Mouse (Mus musculus) thymus, postnatal 0 days (tissue): ENCODE results near the gene Zfp512b. TPM values are rescaled to one million over a fixed set of nuclear protein-coding genes. Genes with fewer than 3 reads are reported as not detected.

Experiments
- DNase-seq: peaks from one replicate; pipeline ENCODE4 v3.0.0-alpha.2; 2015; ENCODE audit warnings: low spot score
- polyA plus RNA-seq: library from polyadenylated mRNA; unstranded; fragments of >200 nt; fragmentation: Nextera tagmentation; extraction: Ambion mirVana; gene quantifications from 2 replicates; pipeline ENCODE4 v1.2.1, GENCODE M21; 2015

Zfp512b gene
- polyA plus RNA-seq, 1 experiment from 2014 or later, result 35.0 TPM

DNA sequence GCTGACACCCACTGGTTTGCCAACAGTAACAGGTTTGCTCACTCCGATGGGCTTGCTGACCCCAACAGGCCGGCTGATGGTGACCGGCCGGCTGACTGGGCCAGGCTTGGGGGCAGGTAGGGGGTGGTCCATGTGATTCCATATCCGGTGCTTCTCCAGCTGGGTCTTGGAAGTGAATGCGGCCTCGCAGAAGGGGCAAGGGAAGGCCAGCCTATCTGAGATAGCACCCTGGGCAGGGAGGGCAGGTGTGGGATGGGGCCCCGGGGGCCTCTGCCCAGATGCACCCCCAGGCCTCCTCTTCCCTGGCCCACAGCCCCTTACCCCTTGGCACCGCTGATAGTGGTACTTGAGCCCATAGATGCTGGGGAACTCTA, 2.9 kb downstream of the Zfp512b start:
- DNase-seq, result no peak

DNA sequence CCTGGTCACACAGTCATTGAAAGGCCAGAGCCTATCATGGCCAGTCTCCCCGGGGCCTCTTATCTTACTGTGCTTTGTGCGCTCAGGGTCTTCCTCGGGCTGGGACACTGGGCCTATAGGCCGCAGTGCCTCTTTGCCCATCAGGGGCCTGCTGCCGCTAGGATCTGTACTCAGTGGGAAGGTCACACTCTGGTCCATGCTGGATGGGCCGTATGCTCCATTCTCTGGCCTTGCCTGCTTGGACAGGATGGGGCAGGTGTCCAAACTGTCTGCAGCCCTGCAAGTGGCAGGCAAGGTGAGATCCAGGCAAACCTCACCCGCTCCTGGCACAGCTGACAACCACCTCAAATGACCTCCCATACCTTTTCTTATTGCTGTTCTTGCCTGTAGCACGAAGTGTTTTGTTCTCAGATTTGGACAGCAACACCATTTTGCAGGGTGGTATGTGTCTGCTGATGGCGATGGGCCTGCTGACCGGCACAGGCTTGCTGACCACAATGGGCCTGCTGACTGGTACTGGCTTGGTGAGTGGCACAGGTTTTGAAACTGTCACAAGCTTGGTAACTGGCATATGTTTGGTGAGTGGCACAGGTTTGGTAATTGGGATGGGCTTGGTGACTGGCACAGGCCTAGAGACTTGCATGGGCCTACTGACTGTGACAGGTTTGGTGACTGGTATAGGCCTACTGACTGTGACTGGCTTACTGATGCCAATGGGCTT, 3.4 kb downstream of the Zfp512b start:
- DNase-seq, result no peak

- no peak for DNase-seq
Observed at GRCm38 (mm10) chr2:181588229-181588780, 4.3 kb downstream of the Zfp512b start.

- DNase-seq, result no peak
Observed at GRCm38 (mm10) chr2:181587796-181588195, 4.8 kb downstream of the Zfp512b start.

- no peak for DNase-seq
Observed at GRCm38 (mm10) chr2:181586124-181586523, 6.5 kb downstream of the Zfp512b start.

- DNase-seq, result no peak
Observed at GRCm38 (mm10) chr2:181585506-181585905, 7.1 kb downstream of the Zfp512b start.

- no peak for DNase-seq
Observed at GRCm38 (mm10) chr2:181584411-181584942, 8.1 kb downstream of the Zfp512b start, which contains the start of gene Uckl1. Gene Uckl1 (minus strand): TSS chr2:181584892.

- no peak for DNase-seq
Observed at GRCm38 (mm10) chr2:181583460-181584257, 8.9 kb downstream of the Zfp512b start.

DNA sequence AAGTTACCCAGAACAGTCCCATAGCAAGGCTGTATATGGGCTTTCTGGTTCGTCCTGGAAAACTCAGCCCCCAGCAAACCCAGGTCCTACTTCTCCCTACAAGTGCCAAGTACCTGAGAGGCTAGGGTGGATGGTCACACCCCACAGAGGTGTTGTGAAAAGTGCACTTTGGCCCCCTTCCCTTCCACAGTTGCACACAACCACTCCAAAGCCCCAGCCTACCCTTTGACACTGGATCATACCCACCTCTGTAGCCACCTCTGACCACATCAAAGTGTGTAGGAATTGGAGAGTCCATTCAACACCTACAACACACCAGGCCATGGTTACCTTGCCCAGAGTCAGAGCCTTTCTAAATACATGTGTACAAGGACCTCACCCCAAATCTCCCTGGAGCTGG, 9.7 kb downstream of the Zfp512b start:
- no peak for DNase-seq

DNA sequence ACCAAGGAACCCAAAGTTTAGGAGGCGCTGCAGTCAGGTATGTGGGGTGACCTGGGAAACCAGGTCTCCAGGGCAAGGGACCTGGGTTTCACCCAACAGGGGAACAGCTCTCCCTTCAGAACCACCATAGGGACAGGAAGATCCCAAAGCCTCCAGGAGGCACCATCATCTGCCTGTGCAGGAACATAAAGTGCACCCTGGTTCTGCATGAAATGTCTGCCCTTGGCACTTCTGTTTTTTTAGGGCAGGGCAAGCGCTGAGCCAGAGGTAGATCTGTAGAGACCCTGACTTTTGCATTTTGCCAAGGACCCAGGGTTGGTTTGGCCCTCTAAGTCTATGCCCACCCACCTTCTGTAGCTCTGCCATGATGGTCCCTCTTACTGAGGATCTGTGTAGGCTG, 10.2 kb downstream of the Zfp512b start:
- no peak for DNase-seq

- peak; percentile 70 for DNase-seq
Observed at GRCm38 (mm10) chr2:181581402-181582120, 11.0 kb downstream of the Zfp512b start.

- DNase-seq, result peak; percentile 92
Observed at GRCm38 (mm10) chr2:181581016-181581401, 11.6 kb downstream of the Zfp512b start.

- no peak for DNase-seq
Observed at GRCm38 (mm10) chr2:181580131-181580772, 12.4 kb downstream of the Zfp512b start.

GRCm38 (mm10) chr2:181579681-181580080, 12.9 kb downstream of the Zfp512b start:
- no peak for DNase-seq

DNA sequence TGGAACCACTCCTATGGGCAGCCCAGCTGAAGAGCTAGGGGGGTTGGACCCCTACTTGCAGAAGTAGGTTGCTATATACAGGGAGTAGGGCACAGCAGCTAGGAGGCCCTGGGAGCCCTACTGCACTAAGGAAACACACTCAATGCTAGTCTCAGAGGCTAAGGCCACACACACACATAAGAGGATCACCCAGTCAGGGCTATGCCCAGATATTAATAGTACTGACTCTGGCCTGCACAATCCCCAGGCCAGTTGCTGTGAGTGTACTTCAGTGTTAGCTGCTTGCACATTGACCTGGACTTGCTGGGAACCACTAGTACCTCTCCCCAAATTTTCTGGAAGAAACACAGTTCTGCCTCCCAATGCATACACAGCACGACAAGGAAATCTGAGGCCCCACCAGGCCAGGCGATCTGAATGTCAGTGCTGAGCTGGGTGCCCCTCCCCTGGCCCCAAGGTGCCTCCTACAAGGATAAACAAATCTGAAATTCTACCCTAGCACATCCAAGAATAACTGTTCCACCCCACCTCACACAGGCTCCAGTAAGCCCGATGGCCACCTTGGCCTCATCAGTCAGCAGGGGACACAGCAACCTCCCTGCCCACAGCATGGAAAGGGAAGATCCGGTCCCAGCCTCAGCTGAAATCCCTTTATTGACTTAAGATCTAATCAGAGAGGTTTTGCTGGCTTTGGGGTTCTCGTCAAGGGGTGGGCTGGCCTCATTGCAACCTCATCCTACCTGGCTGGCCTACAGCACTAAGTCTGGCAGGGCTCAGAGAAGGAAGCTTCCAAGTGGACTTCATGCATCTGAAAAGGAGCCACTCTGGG, 13.6 kb downstream of the Zfp512b start:
- DNase-seq, result no peak

- DNase-seq, result no peak
Observed at GRCm38 (mm10) chr2:181577981-181578581, 14.5 kb downstream of the Zfp512b start.

DNA sequence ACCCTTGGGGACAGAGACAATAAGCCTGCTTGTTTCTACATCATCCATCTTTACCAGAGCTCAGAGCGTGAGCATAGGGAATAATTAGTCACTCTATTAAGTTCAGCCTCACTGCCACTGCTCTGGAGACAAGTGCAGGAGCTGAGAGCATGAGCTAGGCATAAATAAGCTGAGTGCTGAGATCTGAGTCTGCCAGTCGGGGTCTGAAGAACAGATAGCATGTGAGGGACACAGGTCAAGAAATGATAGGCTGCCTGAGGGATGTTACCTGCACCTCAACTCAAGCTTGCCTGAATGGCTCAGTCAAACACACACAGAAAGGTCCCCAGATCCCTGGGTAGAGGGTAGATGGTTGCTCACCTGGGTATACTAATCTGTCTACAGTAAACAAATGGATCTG, 15.5 kb downstream of the Zfp512b start:
- no peak for DNase-seq

- no peak for DNase-seq
Observed at GRCm38 (mm10) chr2:181576613-181577012, 16.0 kb downstream of the Zfp512b start.

GRCm38 (mm10) chr2:181574921-181575545, 17.6 kb downstream of the Zfp512b start:
- DNase-seq, result no peak
